In the genomic region with DNA sequence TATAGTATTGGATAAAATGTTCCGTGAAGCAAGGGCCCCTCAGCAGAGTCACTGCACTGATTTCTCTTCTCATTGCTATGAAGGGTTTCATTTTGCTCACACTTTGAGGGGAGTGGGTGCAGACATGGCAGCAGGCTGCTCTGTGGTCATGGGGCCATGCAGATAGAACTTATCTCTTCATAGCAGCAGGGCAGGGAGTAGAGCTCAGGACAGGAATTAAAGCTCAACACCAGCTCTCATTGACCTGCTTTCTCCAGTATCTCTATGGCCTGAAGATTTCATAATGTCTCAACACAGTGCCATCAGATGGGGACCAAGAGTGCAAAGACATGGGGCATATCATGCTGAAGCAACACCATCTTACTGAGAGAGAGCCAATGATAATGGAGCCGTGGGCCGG, we compare ENCODE assay signal across 30 mouse cellular contexts. TPM values are rescaled to one million over a fixed set of nuclear protein-coding genes. Genes with fewer than 3 reads are reported as not detected.
DNase-seq lines count a peak whose midpoint lies in the region; ATAC-seq and TF ChIP-seq lines count a peak whose summit lies in the region.
"Had no signal": no experiment of that assay in that cellular context is flagged by ENCODE, and none has a peak within 500 bp of the region (broad histone marks: within the 10 kb centered on the region; RNA-seq: fewer than 3 reads in every experiment).

No protein-coding gene starts in this region.

- H3K9ac ChIP-seq in liver, embryonic 12.5 days, result no peak overlapping the region
- no peak overlapping the region for H3K9ac ChIP-seq in liver, embryonic 14.5 days (replicated peaks)
- H3K9ac ChIP-seq: embryonic facial prominence, embryonic 13.5 days; forebrain, embryonic 12.5 days; forebrain, embryonic 15.5 days; heart, embryonic 15.5 days; hindbrain, embryonic 14.5 days had no signal

- no peak for TF ChIP-seq EP300 in liver, embryonic 14.5 days (IDR thresholded peaks at IDR 0.05; ENCODE audit: low read depth)

- H3K27ac ChIP-seq in liver, embryonic 12.5 days, result no peak overlapping the region
- H3K27ac ChIP-seq in liver, embryonic 14.5 days, result no peak overlapping the region
- H3K27ac ChIP-seq: embryonic facial prominence, embryonic 10.5 days; embryonic facial prominence, embryonic 13.5 days; forebrain, embryonic 12.5 days; forebrain, embryonic 15.5 days; heart, embryonic 15.5 days; hindbrain, embryonic 14.5 days; hindbrain, postnatal 0 days had no signal

- DNase-seq in liver, result no peak
- no peak for DNase-seq in liver, embryonic 14.5 days (ENCODE audit: low read depth in 3 of 3, low spot score in 3 of 3)
- DNase-seq in T-cell, adult 2 months (ENCODE audit: low spot score), result no peak
- DNase-seq in retina, embryonic 14.5 days (ENCODE audit: low spot score), result no peak
- no peak for DNase-seq in embryo, embryonic 9.5 days (ENCODE audit: extremely low spot score)
- DNase-seq: adrenal gland, adult 8-10 months; adrenal gland, postnatal 25 days; B cell, adult 2 months; cerebellum, adult 11-12 months; cerebellum, adult 8-10 months; cerebellum, postnatal 14 days; gastrocnemius, postnatal 14 days; heart, adult 11 months; heart, postnatal 10 days; heart, postnatal 4 days had no signal

- no peak overlapping the region for H3K4me2 ChIP-seq in liver, embryonic 12.5 days
- no peak overlapping the region for H3K4me2 ChIP-seq in liver, embryonic 14.5 days (ENCODE audit: low read depth)
- H3K4me2 ChIP-seq: embryonic facial prominence, embryonic 13.5 days; forebrain, embryonic 12.5 days; forebrain, embryonic 15.5 days; heart, embryonic 11.5 days; heart, embryonic 15.5 days; hindbrain, embryonic 14.5 days had no signal

- H3K27me3 ChIP-seq in liver, embryonic 12.5 days (replicated peaks), result peaks cover 7% of the 10 kb centered on the region; the same call in 1 of the 2 replicates
- no peaks in the 10 kb centered on the region for H3K27me3 ChIP-seq in liver, embryonic 14.5 days (ENCODE audit: control insufficient read depth, insufficient read depth, low read length)
- H3K27me3 ChIP-seq: CH12.LX; embryonic facial prominence, embryonic 13.5 days; forebrain, embryonic 12.5 days; forebrain, embryonic 15.5 days; heart, embryonic 15.5 days had no signal

- peaks cover 9% of the 10 kb centered on the region for H3K4me1 ChIP-seq in liver, embryonic 12.5 days
- peaks cover 0 to 4% of the 10 kb centered on the region in 2 experiments; a peak in 2 of 4 replicates for H3K4me1 ChIP-seq in liver, embryonic 14.5 days (replicated peaks; ENCODE audit: control insufficient read depth in 2 of 2, insufficient read depth in 2 of 2, low read length in 1 of 2)
- H3K4me1 ChIP-seq: embryonic facial prominence, embryonic 10.5 days; embryonic facial prominence, embryonic 13.5 days; forebrain, embryonic 12.5 days; forebrain, embryonic 15.5 days had no signal

- H3K9me3 ChIP-seq in liver, embryonic 12.5 days (replicated peaks), result no peaks in the 10 kb centered on the region
- H3K9me3 ChIP-seq in liver, embryonic 14.5 days (ENCODE audit: control insufficient read depth, low read length), result no peaks in the 10 kb centered on the region
- H3K9me3 ChIP-seq: embryonic facial prominence, embryonic 10.5 days; embryonic facial prominence, embryonic 13.5 days; forebrain, embryonic 12.5 days; forebrain, embryonic 15.5 days; G1E; heart, embryonic 15.5 days had no signal

- WGBS in liver, embryonic 12.5 days (ENCODE audit: insufficient replicate concordance), result 30% methylated on average over 3 of the region's 3 CpGs
- WGBS in liver, embryonic 14.5 days (ENCODE audit: insufficient replicate concordance), result 25% methylated on average over 3 of the region's 3 CpGs

- H3K4me3 ChIP-seq in liver, embryonic 12.5 days, result no peak overlapping the region
- H3K4me3 ChIP-seq in liver, embryonic 14.5 days (ENCODE audit: insufficient read depth in 1 of 2, low read depth in 2 of 2, low read length in 2 of 2), result no peak overlapping the region
- H3K4me3 ChIP-seq: embryonic facial prominence, embryonic 10.5 days; embryonic facial prominence, embryonic 13.5 days; erythroblast, embryonic 14.5 days; forebrain, embryonic 12.5 days; forebrain, embryonic 15.5 days; heart, embryonic 15.5 days had no signal

- peak; percentile 77 for ATAC-seq in liver, embryonic 12.5 days
- ATAC-seq in liver, embryonic 14.5 days (ENCODE audit: insufficient read depth), result peak; percentile 62; the same call in 1 of the 2 replicates
- peak; percentile 71 for ATAC-seq in megakaryocyte progenitor cell, adult 5-6 weeks (replicated peaks; ENCODE audit: poor library complexity)
- ATAC-seq: activated CD4-positive, CD25-positive, alpha-beta regulatory T cell, adult 4 months; forebrain, embryonic 15.5 days; hindbrain, postnatal 0 days; inflammation-experienced regulatory T-cells, adult 6 months had no signal

- no peak for TF ChIP-seq CTCF in liver, embryonic 14.5 days (IDR thresholded peaks at IDR 0.05; ENCODE audit: low read depth)

- peaks cover 26% of the 10 kb centered on the region for H3K36me3 ChIP-seq in liver, embryonic 12.5 days
- H3K36me3 ChIP-seq in liver, embryonic 14.5 days (replicated peaks; ENCODE audit: control insufficient read depth, insufficient read depth, low read depth), result peaks cover 4% of the 10 kb centered on the region; the same call in 1 of the 2 replicates
- H3K36me3 ChIP-seq: forebrain, embryonic 15.5 days had no signal

RNA-seq across cellular contexts. Expression of a gene that starts 15.0 kb away (rescaled TPM):
- polyA plus RNA-seq in liver, embryonic 12.5 days (2016; fragmentation: Nextera tagmentation; extraction: Ambion mirVana), result 13.8 and 14.1 TPM in 2 replicates
- 3.2 and 4.9 TPM in 2 replicates for polyA plus RNA-seq in liver, embryonic 14.5 days (2012; rRNA removed)
- 9.4 and 9.8 TPM in 2 replicates for polyA plus RNA-seq in liver, embryonic 14.5 days (2014; fragmentation: Nextera tagmentation; extraction: Ambion mirVana)
- total RNA-seq in megakaryocyte progenitor cell, adult 5-6 weeks (2015), result 15.8 and 19.6 TPM in 2 replicates
- total RNA-seq in megakaryocyte progenitor cell, adult 5-6 weeks (2017), result 21.8 and 24.3 TPM in 2 replicates

RNA-seq across cellular contexts. Expression of a gene that starts 28.5 kb away (rescaled TPM):
- 1.9 and 2.1 TPM in 2 replicates for polyA plus RNA-seq in liver, embryonic 12.5 days (2016; fragmentation: Nextera tagmentation; extraction: Ambion mirVana)
- polyA plus RNA-seq in liver, embryonic 14.5 days (2012; rRNA removed), result 0.81 and 0.95 TPM in 2 replicates
- polyA plus RNA-seq in liver, embryonic 14.5 days (2014; fragmentation: Nextera tagmentation; extraction: Ambion mirVana), result 0.62 and 1.0 TPM in 2 replicates
- not detected in 2 replicates for total RNA-seq in megakaryocyte progenitor cell, adult 5-6 weeks (2015)
- not detected in 2 replicates for total RNA-seq in megakaryocyte progenitor cell, adult 5-6 weeks (2017)
- polyA plus RNA-seq: G1E had no signal
